Mouse (Mus musculus) limb, embryonic 10.5 days (tissue): Measurements from ENCODE around the gene Ddb2. TPM values are rescaled to one million over a fixed set of nuclear protein-coding genes. Genes with fewer than 3 reads are reported as not detected.
A peak's percentile ranks its signal among the peaks of the same experiment; 100 is the strongest.
"Not testable (repeated sequence)": the region's sequence is repeated elsewhere in the genome, so short reads cannot be mapped to it uniquely, and the experiment has no call there.

ENCODE experiments used
- DNase-seq: peaks from one replicate; pipeline ENCODE4 v3.0.0-alpha.2; 2017; ENCODE audit warnings: low spot score
- H3K27ac ChIP-seq: fragments of 300-500 bp; sonication (generic); 2 replicates; pipeline ENCODE4 v1.5.1; 2016; ENCODE audit warnings: mild to moderate bottlenecking
- H3K27me3 ChIP-seq: fragments of 300-500 bp; sonication (generic); 2 replicates; pipeline ENCODE4 v1.6.1; 2016; ENCODE audit warnings: low read depth, mild to moderate bottlenecking; ENCODE audit not compliant: poor library complexity, severe bottlenecking
- H3K36me3 ChIP-seq: fragments of 300-500 bp; sonication (generic); 2 replicates; pipeline ENCODE4 v1.6.1; 2016; ENCODE audit warnings: mild to moderate bottlenecking, moderate library complexity
- H3K4me1 ChIP-seq: fragments of 300-500 bp; sonication (generic); 2 replicates; pipeline ENCODE4 v1.6.1; 2016
- H3K4me3 ChIP-seq: fragments of 300-500 bp; sonication (generic); 2 replicates; pipeline ENCODE4 v1.5.1; 2016; ENCODE audit warnings: mild to moderate bottlenecking, moderate library complexity
- H3K9me3 ChIP-seq: fragments of 300-500 bp; sonication (generic); replicated peaks from 2 replicates; pipeline ENCODE4 v1.6.1; 2016; ENCODE audit warnings: mild to moderate bottlenecking
- WGBS: fragments of 180-500 bp; shearing (Covaris S2); methylation state at CpG from one replicate; pipeline ENCODE4 v1.1.7; 2016; 5-methylcytosine and 5-hydroxymethylcytosine counted together
- polyA plus RNA-seq: library from polyadenylated mRNA; unstranded; fragments of >200 nt; fragmentation: Nextera tagmentation; extraction: Ambion mirVana; gene quantifications from 2 replicates; pipeline ENCODE4 v1.2.1, GENCODE M21; 2016

Ddb2 gene
- polyA plus RNA-seq, 1 experiment from 2014 or later, result 12.7 TPM

DNA sequence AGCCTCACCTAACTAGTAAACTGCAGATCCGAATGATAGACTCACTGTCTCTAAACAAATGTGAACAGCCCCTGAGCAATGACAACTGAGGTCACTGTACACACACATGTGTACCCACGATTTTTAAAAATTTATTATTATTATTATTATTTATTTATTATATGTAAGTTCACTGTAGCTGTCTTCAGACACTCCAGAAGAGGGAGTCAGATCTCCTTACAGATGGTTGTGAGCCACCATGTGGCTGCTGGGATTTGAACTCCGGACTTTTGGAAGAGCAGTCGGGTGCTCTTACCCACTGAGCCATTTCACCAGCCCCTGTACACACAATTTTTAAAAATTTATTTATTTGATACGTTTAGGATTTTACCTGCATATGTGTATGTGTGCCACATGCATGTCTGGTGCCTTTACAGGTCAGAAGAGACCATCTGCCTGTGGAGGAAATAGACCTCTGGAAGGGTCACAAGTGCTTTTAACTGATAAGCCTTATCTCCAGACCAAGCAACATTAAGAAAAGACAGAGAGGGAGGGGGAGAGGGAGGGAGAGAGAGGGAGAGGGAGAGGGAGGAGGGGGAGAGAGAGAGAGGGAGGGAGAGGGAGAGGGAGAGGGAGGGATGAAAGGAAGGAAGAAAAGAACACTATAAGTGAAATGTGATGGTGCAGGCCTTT lies 7.9 kb upstream of the Ddb2 start:
- no peak for DNase-seq
- no peaks in the 10 kb centered on the region for H3K9me3 ChIP-seq
- H3K4me3 ChIP-seq, result no peak overlapping the region
- H3K27me3 ChIP-seq, result no peaks in the 10 kb centered on the region
- 0 out of 2 replicates have a peak, but pooled peaks cover 3% of the 10 kb centered on the region for H3K4me1 ChIP-seq
- no peak overlapping the region for H3K27ac ChIP-seq
- H3K36me3 ChIP-seq, result no peaks in the 10 kb centered on the region
- WGBS, result 81% methylated on average over 5 of the region's 5 CpGs

DNA sequence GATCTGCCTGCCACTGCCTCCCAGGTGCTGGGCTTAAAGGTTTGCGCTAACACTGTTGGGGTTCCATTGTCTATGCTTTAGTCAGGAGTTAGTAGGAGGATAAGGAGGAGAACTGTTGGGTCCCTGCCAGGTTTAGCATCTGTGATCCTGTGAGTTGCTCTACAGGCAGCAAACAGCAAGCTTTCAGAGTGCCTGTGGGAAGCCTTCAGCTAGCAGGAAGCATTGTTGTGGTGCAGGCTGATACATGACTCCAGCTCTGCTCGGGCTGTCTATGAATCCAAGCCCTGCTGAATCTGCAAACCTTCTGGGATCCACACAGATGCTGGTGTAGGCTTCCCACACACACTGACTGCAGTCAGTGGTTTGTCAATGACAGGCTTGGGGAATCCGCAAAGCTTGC lies 6.6 kb upstream of the Ddb2 start:
- H3K4me3 ChIP-seq, result no peak overlapping the region
- 0 out of 2 replicates have a peak, but pooled peaks cover 3% of the 10 kb centered on the region for H3K4me1 ChIP-seq
- WGBS, result 75% methylated on average over 3 of the region's 3 CpGs
- H3K27ac ChIP-seq, result peak overlapping the region; percentile 28; the same call in 1 of the 2 replicates
- H3K27me3 ChIP-seq, result no peaks in the 10 kb centered on the region
- H3K9me3 ChIP-seq, result no peaks in the 10 kb centered on the region
- DNase-seq, result no peak
- no peaks in the 10 kb centered on the region for H3K36me3 ChIP-seq

DNA sequence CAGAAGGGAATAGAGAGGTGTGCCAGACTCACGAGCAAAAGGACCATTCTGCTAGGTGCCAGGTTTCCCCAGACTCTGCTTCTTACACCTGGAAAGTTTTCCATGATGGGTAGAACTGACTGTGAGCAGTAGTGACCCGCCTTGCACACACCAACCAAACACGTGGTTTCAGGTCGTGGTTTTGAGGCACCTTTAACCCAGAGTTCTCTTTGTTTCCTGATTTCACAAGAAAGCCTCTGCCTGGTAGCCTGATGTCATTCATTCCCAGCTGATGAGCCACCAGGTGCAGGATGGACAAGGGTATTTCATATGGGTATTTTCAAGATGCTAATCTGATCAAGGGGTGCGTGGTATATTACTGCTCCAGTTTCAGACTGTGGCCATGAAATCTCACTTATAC lies 5.8 kb upstream of the Ddb2 start:
- Histone ChIP-seq H3K4me3 (no peak overlapping the region), H3K27ac (no peak overlapping the region), H3K9me3 (no peaks in the 10 kb centered on the region), H3K27me3 (no peaks in the 10 kb centered on the region), H3K36me3 (no peaks in the 10 kb centered on the region), H3K4me1 (peaks cover 3% of the 10 kb centered on the region; the same call in 1 of the 2 replicates)
- DNase-seq, result no peak
- 72% methylated on average over 5 of the region's 5 CpGs for WGBS

DNA sequence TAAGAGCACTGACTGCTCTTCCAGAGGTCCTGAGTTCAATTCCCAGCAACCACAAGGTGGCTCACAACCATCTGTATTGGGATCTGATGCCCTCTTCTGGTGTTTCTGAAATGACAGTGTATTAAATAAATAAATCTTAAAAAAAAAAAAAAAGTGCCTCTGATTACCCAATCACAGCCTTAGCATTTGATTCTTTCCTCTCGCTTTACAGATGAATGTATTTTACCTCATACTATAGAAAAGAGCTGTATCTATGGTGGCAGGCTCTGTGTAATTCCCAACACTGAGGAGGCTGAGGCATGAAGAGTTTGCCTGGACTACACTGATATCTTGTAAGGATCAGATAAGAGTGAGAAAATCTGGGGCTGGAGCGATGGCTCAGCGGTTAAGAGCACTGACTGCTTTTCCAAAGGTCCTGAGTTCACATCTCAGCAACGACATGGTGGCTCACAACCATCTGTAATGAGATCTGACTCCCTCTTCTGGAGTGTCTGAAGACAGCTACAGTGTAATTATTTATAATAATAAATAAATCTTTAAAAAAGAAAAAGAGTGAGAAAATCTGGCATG lies 814 bp upstream of the Ddb2 start:
- H3K9me3 ChIP-seq, DNase-seq, H3K27me3 ChIP-seq, H3K4me1 ChIP-seq: not testable (repeated sequence)
- peak overlapping the region; percentile 61 for H3K4me3 ChIP-seq
- peaks cover 12% of the 10 kb centered on the region for H3K36me3 ChIP-seq
- peak overlapping the region; percentile 86 for H3K27ac ChIP-seq
- WGBS, result 32% methylated on average over 4 of the region's 4 CpGs

DNA sequence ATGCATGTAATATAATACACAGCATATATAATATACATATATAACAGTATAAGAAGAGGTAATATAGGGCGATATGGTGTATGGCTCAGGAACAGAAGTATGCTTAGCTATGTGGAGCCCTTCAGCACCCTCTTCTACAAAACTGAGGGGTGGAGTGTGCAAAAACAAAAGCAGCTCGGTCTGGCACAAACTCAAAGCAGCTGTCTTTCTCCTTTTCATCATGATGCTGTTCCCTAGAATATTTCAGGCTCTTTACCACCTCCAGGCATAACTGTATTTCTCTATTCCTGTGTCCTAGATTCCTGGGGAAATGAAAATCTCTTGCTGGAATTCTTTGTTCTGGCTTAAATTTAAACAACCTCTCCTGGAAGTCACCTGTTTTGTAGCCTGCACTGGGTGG lies 7.0 kb downstream of the Ddb2 start:
- Histone ChIP-seq H3K4me3 (no peak overlapping the region), H3K4me1 (no peaks in the 10 kb centered on the region), H3K27me3 (no peaks in the 10 kb centered on the region), H3K27ac (no peak overlapping the region), H3K9me3 (no peaks in the 10 kb centered on the region), H3K36me3 (peaks cover 12% of the 10 kb centered on the region)
- 76% methylated on average over 2 of the region's 2 CpGs for WGBS
- no peak for DNase-seq

DNA sequence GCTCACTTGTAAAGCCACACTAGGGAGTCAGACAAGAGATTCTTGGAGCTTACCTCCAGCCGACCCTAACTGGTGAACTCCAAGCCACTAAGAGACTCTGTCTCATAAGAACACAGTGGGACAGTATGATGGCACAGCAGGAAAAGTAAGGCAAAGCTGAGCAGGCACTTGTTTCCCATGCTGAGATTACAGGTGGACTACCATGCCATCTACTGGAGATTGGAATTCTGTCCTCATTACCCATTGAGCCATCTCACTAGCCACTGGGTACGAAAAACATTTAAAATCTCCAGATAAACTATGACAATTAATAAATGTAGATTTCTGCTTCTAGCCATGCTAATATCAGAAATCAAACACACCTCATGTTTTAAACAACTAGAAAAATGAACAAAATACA lies 13.2 kb downstream of the Ddb2 start:
- Histone ChIP-seq H3K4me1 (no peaks in the 10 kb centered on the region), H3K27ac (no peak overlapping the region), H3K9me3 (no peaks in the 10 kb centered on the region), H3K27me3 (no peaks in the 10 kb centered on the region), H3K36me3 (no peaks in the 10 kb centered on the region; the same call in 1 of the 2 replicates), H3K4me3 (no peak overlapping the region)
- 85% methylated on average over 2 of the region's 2 CpGs for WGBS
- DNase-seq, result no peak

DNA sequence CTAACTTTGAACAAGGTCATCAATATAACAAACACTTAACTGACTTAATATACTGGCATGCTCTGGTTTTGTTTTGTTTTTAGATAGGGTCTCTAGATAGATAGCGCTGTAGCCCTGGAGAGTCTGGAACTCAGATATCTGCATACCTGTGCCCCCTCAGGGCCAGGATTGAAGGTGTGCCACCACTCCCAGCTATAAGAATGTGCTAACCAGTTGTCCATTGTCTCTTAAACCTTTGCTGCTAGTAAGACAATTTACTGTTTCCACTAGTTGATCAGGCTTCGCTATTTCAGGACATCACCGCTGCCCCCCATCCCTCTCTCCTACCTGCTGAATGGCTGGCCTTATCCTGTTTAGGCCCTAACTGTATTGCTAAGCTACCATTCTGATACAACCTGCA lies 16.3 kb downstream of the Ddb2 start:
- H3K4me3 ChIP-seq, result no peak overlapping the region
- H3K27me3 ChIP-seq, result no peaks in the 10 kb centered on the region
- no peaks in the 10 kb centered on the region for H3K9me3 ChIP-seq
- no peak overlapping the region for H3K27ac ChIP-seq
- 95% methylated on average over 3 of the region's 3 CpGs for WGBS
- DNase-seq, result no peak
- H3K4me1 ChIP-seq, result no peaks in the 10 kb centered on the region
- H3K36me3 ChIP-seq, result peaks cover 23% of the 10 kb centered on the region

DNA sequence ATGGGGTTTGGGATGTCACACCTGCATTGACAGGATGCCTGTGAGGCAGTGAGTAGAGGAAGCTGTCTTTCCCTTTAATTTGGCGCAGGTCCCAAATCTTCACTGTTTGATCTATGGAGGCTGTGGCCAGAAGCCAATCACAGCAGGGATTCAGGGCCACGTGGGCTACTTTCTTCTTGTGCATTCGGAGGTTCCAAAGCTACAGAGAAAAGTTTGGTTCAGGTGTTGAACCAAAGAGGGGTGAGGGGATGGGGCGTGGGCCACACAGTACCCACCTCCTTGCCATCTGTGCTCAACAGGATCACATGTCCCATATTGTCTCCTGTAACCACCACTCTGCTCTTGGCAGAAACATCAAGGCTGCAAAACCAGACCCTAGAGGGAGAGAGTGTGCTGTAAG lies 19.8 kb downstream of the Ddb2 start:
- Histone ChIP-seq H3K27me3 (no peaks in the 10 kb centered on the region), H3K9me3 (no peaks in the 10 kb centered on the region), H3K4me3 (no peak overlapping the region), H3K4me1 (no peaks in the 10 kb centered on the region), H3K36me3 (peaks cover 52% of the 10 kb centered on the region), H3K27ac (no peak overlapping the region)
- 80% methylated on average over 4 of the region's 4 CpGs for WGBS
- DNase-seq, result no peak

DNA sequence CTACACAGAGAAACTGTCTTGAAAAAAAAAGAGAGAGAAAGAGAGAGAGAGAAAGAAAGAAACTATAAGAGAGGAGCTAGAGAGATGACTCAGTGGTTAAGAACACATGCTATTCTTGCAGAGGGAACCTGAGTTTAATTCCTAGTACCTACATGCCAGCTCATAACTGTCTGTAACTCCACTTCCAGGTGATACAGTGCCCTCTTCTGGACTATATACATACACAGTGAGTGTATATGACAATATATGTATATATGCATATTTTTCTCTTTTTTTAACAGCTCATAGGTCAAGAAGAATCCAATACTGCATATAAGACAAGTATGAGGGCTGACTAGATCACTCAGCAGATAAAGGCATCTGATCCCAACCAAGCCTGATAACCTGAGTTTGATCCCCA lies 23.5 kb downstream of the Ddb2 start:
- no peak overlapping the region for H3K27ac ChIP-seq
- H3K4me3 ChIP-seq, result no peak overlapping the region
- DNase-seq, result no peak
- peaks cover 85% of the 10 kb centered on the region for H3K36me3 ChIP-seq
- H3K27me3 ChIP-seq, result no peaks in the 10 kb centered on the region
- H3K9me3 ChIP-seq, result no peaks in the 10 kb centered on the region
- no peaks in the 10 kb centered on the region for H3K4me1 ChIP-seq

DNA sequence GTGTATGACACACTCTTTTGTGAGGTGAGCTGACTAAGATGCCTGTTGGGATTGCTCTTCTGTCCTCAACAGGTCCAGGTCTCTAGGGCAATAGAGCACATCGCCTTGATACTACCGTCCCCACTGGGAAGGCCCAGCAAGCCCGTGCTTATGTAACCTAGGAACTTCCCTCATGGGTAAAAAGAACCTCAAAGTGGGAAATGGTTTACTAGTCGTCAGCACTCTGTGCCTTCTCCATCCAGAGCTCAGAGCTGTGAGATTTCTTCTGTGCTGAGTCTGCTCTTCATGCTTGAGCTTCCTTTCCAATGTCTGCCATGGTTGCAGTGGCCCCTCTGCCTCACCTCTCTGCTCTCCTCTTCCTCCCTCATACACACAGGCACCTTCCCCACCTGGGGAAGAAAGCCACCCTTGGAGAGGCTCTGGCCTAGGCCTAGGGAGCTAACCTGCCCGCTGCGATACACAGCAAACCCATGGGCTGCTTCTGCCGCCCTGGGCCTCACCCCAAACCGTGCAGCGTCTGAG lies 30.5 kb downstream of the Ddb2 start:
- peaks cover 71% of the 10 kb centered on the region for H3K36me3 ChIP-seq
- WGBS, result 91% methylated on average over 9 of the region's 9 CpGs

DNA sequence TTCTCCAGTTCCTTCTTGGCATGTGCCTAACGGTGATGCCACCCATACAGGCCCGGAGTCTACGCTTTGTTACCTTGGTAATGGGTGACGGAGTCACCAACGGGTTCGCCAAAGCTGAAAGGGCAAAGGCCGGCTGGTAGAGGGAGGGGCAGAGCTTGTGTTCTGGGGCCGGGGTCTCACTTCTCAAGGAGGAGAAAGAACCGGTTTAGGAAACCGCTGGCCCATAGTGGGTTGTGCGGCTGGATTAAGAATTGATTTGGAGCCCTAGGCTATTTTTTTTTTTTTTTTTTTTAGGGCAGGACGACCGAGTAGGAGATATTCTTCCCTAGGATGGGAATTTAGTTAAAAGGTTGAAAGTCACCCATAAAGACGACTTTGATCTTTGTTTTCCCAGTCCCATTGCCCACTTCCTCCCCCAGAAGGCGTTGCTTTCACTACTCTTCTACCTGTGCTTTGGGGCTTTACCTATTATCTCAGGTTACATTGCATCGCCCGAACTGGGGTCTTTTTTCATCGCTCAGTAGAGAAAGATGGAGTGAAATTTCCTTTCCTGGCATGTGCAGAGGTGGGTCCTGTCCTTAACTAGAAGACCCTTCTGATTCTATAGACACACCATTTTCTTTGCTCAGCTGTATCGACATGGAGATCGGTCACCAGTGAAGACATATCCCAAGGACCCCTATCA lies 33.7 kb downstream of the Ddb2 start:
- WGBS, result 13% methylated on average over 20 of the region's 20 CpGs
- Histone ChIP-seq H3K27me3 (no peaks in the 10 kb centered on the region), H3K27ac (peak overlapping the region; percentile 92), H3K4me1 (peaks cover 18% of the 10 kb centered on the region), H3K4me3 (peak overlapping the region; percentile 72), H3K36me3 (peaks cover 41% of the 10 kb centered on the region), H3K9me3 (no peaks in the 10 kb centered on the region)
- DNase-seq, result no peak

More for the DNA sequence above, 30.5 kb downstream of the Ddb2 start:
- no peak for DNase-seq
- Histone ChIP-seq H3K9me3 (no peaks in the 10 kb centered on the region), H3K4me3 (no peak overlapping the region), H3K4me1 (peaks cover 18% of the 10 kb centered on the region), H3K27me3 (no peaks in the 10 kb centered on the region), H3K27ac (no peak overlapping the region)

DNA sequence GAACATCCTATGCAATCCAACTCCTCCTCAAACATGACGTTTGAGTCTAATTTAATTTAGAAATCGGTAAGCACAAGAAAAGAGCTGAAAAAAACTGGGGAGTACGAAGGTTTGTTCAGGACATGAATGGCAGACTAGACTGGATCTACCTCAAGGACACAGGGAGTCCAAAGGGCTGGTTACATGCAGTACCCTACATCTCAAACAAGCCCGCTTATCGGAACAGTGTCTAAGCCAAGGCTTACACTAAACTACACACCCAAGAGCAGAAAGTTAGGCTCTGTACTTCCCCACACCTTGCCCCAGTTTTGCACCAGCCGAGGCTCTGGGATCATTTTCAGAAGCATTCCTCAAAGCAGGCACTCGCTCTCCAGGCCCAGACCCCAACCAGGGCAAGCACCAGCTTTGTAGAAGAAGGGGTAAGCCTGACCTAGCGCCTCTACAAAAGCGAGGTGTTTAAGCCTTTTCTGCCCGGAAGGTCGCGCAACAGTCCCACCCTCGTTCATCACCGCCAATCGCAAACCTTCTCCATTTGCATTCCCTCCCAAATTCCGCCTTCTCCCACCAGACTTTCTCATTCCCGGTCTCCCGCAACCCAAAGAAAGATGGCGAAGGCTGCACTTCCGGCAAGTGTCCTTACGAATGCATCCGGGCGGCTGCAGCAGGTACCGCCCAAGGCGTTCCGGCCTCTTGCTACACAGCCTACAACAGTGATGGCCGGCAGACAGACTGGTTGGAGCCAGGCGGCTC lies 34.4 kb downstream of the Ddb2 start, which contains the start of the genes Nr1h3 and Acp2:
Gene Nr1h3 (minus strand): TSS at position 613 of the 750 bp plus-strand sequence.
Gene Acp2 (plus strand): TSS at position 664 of the 750 bp plus-strand sequence.
- DNase-seq, result peak; percentile 97
- H3K9me3 ChIP-seq, result no peaks in the 10 kb centered on the region
- H3K27me3 ChIP-seq, result no peaks in the 10 kb centered on the region
- H3K27ac ChIP-seq, result peak within 1 kb of the TSS; percentile 92
- WGBS, result 6% methylated on average over 28 of the region's 28 CpGs
- peak within 1 kb of the TSS; percentile 72 for H3K4me3 ChIP-seq
- peaks cover 34% of the 10 kb centered on the region for H3K36me3 ChIP-seq
- H3K4me1 ChIP-seq, result peaks cover 18% of the 10 kb centered on the region
